Mouse (Mus musculus) limb, embryonic 11.5 days (tissue): ENCODE data around the gene Hist1h1c. TPM values are rescaled to one million over a fixed set of nuclear protein-coding genes. Genes with fewer than 3 reads are reported as not detected.
A peak's percentile ranks its signal among the peaks of the same experiment; 100 is the strongest.
"Not testable (repeated sequence)": the region's sequence is repeated elsewhere in the genome, so short reads cannot be mapped to it uniquely, and the experiment has no call there.

Experiments
- ATAC-seq: fragments of 200-750 bp; cut with Nextera tagmentation; 2 replicates; pipeline ENCODE4 v1.8.0; 2017; ENCODE audit warnings: low read depth; ENCODE audit not compliant: insufficient number of reproducible peaks, low FRiP score, low TSS enrichment
- DNase-seq: peaks from one replicate; pipeline ENCODE4 v3.0.0-alpha.2; 2015; ENCODE audit warnings: low spot score
- H3K27ac ChIP-seq: fragments of 300-500 bp; sonication (generic); replicated peaks from 2 replicates; pipeline ENCODE4 v1.5.1; 2014; ENCODE audit warnings: low read depth, mild to moderate bottlenecking, low read length
- H3K27me3 ChIP-seq: fragments of 300-500 bp; sonication (generic); 2 replicates; pipeline ENCODE4 v1.6.1; 2014; ENCODE audit warnings: mild to moderate bottlenecking, low read length, mixed read lengths; ENCODE audit not compliant: control insufficient read depth, insufficient read depth
- H3K36me3 ChIP-seq: fragments of 300-500 bp; sonication (generic); 2 replicates; pipeline ENCODE4 v1.6.1; 2014; ENCODE audit warnings: mild to moderate bottlenecking, low read length, moderate library complexity, mixed read lengths; ENCODE audit not compliant: control insufficient read depth, insufficient read depth
- H3K4me1 ChIP-seq: fragments of 300-500 bp; sonication (generic); 2 replicates; pipeline ENCODE4 v1.6.1; 2014; ENCODE audit warnings: low read length, mixed read lengths; ENCODE audit not compliant: control insufficient read depth, insufficient read depth
- H3K4me2 ChIP-seq: fragments of 300-500 bp; sonication (generic); 2 replicates; pipeline ENCODE4 v1.6.1; 2014; ENCODE audit warnings: low read depth, mild to moderate bottlenecking, moderate library complexity; ENCODE audit not compliant: severe bottlenecking
- H3K4me3 ChIP-seq: fragments of 300-500 bp; sonication (generic); 2 replicates; pipeline ENCODE4 v1.5.1; 2014; ENCODE audit warnings: low read depth, low read length
- H3K9ac ChIP-seq: fragments of 300-500 bp; sonication (generic); 2 replicates; pipeline ENCODE4 v1.6.1; 2014; ENCODE audit warnings: mild to moderate bottlenecking, low read length
- H3K9me3 ChIP-seq: fragments of 300-500 bp; sonication (generic); 2 replicates; pipeline ENCODE4 v1.6.1; 2016; ENCODE audit warnings: low read length; ENCODE audit not compliant: control insufficient read depth
- WGBS: fragments of 180-500 bp; shearing (Covaris S2); extraction: QIAGEN DNeasy Blood & Tissue Kit; methylation state at CpG from one replicate; pipeline ENCODE4 v1.1.7; 2014; 5-methylcytosine and 5-hydroxymethylcytosine counted together
- polyA plus RNA-seq: library from polyadenylated mRNA; unstranded; fragments of >200 nt; fragmentation: Nextera tagmentation; extraction: Ambion mirVana; gene quantifications from 2 replicates; pipeline ENCODE4 v1.2.1, GENCODE M21; 2014

Hist1h1c gene
- polyA plus RNA-seq, 1 experiment from 2014 or later: 16.6 TPM

DNA sequence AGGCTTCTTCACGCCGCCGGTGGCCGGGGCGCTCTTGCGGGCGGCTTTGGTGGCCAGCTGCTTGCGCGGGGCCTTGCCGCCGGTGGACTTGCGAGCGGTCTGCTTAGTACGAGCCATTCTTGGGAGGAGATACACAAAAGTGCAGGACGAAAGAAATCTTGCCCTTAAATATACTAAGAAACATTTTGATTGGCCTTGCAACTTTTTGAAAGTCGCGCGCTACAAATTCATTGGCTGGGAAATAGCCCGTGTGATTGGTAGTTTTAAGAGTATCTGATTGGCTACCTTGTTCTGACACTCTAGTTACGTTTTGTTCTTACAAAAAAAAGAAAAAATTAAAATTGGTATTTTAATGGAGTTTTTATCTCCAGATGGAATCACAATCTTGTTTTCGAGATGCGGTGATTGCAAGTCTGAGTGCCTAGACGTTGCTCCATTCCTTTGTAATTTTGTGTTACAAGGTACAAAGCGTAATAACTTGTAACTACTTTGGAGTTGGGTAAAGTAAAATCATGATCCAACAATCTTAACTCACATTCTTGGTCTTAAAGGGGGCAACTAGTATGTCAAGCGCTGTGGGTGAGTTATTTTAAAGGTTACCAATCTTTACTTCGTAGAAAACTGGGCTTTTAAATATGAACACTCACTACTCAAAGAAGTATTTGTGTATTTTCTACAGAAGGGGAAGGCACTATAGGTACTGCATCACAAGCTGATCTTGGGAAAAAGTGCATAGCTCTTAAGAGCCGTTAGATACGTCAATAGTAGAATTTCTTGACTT lies 7.0 kb downstream of the Hist1h1c start, which contains the start of gene Hist1h3c:
Gene Hist1h3c (minus strand): TSS at position 222 of the 781 bp plus-strand sequence.
- 1% methylated on average over 23 of the region's 28 CpGs for WGBS
- H3K9me3 ChIP-seq: no peaks in the 10 kb centered on the region
- peak within 1 kb of the TSS; percentile 41 for H3K4me3 ChIP-seq
- peak within 1 kb of the TSS; percentile 78 for H3K9ac ChIP-seq
- peak within 1 kb of the TSS; percentile 64 for H3K4me2 ChIP-seq
- ATAC-seq (peak; percentile 74; the same call in 1 of the 2 replicates), DNase-seq (peak; percentile 84)
- H3K27ac ChIP-seq: peak within 1 kb of the TSS; percentile 99
- H3K4me1 ChIP-seq: no peaks in the 10 kb centered on the region
- no peaks in the 10 kb centered on the region for H3K36me3 ChIP-seq
- no peaks in the 10 kb centered on the region for H3K27me3 ChIP-seq

DNA sequence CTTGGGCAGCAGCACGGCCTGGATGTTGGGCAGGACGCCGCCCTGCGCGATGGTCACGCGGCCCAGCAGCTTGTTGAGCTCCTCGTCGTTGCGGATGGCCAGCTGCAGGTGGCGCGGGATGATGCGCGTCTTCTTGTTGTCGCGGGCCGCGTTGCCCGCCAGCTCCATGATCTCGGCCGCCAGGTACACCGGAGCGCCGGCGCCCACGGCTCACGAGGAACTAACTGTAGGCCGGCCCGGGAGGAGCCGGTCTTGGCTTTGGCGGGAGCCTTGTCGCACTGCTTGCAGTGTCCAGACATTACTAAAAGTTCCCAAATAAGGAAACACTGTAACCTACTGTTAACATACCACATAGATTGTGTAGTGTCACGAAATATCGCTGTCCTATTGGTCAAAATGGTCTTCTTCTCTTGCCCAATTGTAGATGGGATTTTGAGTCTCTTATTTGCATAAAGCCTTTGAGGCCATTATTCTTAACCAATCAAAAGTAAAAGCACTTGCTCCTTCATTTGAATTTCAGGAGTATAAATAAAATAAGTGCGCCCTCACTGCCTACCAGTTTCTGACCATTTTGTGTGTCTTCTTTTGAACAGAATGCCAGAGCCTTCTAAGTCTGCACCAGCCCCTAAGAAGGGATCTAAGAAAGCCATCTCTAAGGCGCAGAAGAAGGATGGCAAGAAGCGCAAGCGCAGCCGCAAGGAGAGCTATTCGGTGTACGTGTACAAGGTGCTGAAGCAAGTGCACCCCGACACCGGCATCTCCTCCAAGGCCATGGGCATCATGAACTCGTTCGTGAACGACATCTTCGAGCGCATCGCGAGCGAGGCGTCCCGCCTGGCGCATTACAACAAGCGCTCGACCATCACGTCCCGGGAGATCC lies 7.8 kb downstream of the Hist1h1c start, which contains the start of gene Hist1h2bb:
Gene Hist1h2bb (plus strand): TSS at position 534 of the 880 bp plus-strand sequence.
- H3K4me1 ChIP-seq, H3K9me3 ChIP-seq, H3K36me3 ChIP-seq, H3K27me3 ChIP-seq: not testable (repeated sequence)
- H3K9ac ChIP-seq: peak within 1 kb of the TSS; percentile 78
- peak; percentile 82 for DNase-seq
- peak within 1 kb of the TSS; percentile 64 for H3K4me2 ChIP-seq
- H3K4me3 ChIP-seq: peak within 1 kb of the TSS; percentile 41
- peak within 1 kb of the TSS; percentile 99 for H3K27ac ChIP-seq
- ATAC-seq: peak; percentile 92
- WGBS: under 1% methylated on average over 39 of the region's 58 CpGs

DNA sequence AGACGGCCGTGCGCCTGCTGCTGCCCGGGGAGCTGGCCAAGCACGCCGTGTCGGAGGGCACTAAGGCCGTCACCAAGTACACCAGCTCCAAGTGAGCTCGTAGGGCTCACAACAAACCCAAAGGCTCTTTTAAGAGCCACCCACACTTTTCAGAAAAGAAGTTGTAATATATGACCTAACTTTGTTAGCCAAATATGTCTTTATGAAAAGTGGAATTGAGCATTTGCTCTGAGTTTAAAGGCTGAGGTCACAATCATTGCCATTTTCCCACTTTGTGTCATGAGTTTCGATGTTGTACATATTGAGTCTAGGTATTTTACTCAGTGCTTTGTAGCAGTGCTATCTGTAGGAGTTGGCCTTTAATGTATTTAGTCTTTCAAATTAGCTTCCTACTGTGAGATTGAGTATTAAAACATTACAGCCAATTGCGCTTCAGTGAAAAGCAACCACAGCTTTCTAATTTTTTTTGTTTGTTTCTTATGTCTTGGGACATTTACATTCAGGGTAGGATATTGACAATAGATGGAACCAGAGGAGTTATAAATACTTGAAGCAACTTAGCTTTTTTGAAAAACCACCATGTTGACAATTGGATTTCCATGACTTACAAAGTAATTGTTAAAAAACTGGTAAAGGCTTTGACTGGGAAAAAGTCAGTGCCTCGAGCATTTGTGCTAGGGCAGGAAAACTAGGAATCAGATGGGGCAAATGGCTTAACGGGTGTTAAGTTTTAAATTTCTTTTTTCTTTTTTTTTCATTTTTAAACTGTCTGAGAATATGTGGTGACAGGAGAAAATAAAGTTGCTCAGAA lies 8.7 kb downstream of the Hist1h1c start:
- ATAC-seq (no peak), DNase-seq (peak; percentile 61)
- Histone ChIP-seq H3K36me3 (no peaks in the 10 kb centered on the region), H3K27me3 (no peaks in the 10 kb centered on the region), H3K4me1 (no peaks in the 10 kb centered on the region), H3K4me2 (peak overlapping the region; percentile 55), H3K27ac (peak overlapping the region; percentile 99), H3K9me3 (no peaks in the 10 kb centered on the region), H3K9ac (peak overlapping the region; percentile 62), H3K4me3 (peak overlapping the region; percentile 28)
- 6% methylated on average over 7 of the region's 13 CpGs for WGBS

DNA sequence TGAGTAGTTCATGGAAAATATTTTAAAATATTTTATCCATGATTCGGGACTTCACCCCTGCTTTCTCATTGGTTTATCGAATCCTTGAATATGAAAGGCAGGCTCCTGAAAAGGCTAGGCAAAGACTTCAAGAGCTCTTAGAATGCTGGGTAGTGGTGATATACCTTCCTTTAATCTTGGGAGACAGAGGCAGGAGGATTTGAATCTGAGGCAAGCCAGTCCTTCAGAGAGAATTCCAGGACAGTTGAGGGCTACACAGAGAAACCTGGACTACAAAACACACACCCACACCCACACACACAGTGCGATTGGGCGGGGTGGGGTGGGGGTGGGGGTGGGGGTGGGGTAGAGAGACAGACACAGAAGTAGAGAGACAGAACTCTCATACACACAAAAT lies 9.3 kb downstream of the Hist1h1c start:
- H3K4me3 ChIP-seq: no peak overlapping the region
- H3K27me3 ChIP-seq: no peaks in the 10 kb centered on the region
- no peaks in the 10 kb centered on the region for H3K36me3 ChIP-seq
- peak overlapping the region; percentile 99 for H3K27ac ChIP-seq
- no peaks in the 10 kb centered on the region for H3K9me3 ChIP-seq
- WGBS: 11% methylated on average over 4 of the region's 4 CpGs
- ATAC-seq (no peak), DNase-seq (no peak)
- H3K4me1 ChIP-seq: no peaks in the 10 kb centered on the region
- H3K9ac ChIP-seq: peak overlapping the region; percentile 62; the same call in 1 of the 2 replicates
- H3K4me2 ChIP-seq: peak overlapping the region; percentile 55

DNA sequence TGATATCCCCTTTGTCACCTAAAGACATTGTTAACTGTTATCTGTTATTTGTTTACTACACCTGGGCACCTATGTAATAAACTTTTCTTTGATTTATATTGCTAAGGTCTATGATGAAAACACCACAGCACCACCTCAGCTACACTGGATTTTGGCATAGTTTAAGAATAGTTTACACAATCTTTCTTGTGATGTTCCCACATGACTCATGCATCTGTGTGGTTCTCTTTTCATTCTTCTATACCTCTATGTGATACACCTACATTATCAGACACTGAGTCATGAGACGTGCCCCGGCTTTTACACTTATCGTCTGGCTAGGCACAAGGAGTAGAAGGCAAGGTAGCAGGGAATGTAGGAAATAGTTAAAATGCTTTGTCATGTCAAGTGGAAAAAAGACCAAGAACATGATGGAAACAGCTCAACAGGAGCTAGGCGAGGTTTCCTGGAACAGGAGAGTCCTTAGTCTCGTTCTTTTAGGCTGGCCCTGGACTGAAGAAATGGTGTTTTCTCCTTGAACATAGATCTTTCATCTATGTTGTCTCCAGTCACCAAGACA lies 11.0 kb downstream of the Hist1h1c start:
- 87% methylated on average over 5 of the region's 5 CpGs for WGBS
- DNase-seq (no peak), ATAC-seq (no peak)
- Histone ChIP-seq H3K27me3 (no peaks in the 10 kb centered on the region), H3K36me3 (no peaks in the 10 kb centered on the region), H3K4me1 (peaks cover 3% of the 10 kb centered on the region; the same call in 1 of the 2 replicates), H3K9ac (no peak overlapping the region), H3K9me3 (no peaks in the 10 kb centered on the region), H3K4me2 (no peak overlapping the region), H3K27ac (peak overlapping the region; percentile 79), H3K4me3 (no peak overlapping the region)

DNA sequence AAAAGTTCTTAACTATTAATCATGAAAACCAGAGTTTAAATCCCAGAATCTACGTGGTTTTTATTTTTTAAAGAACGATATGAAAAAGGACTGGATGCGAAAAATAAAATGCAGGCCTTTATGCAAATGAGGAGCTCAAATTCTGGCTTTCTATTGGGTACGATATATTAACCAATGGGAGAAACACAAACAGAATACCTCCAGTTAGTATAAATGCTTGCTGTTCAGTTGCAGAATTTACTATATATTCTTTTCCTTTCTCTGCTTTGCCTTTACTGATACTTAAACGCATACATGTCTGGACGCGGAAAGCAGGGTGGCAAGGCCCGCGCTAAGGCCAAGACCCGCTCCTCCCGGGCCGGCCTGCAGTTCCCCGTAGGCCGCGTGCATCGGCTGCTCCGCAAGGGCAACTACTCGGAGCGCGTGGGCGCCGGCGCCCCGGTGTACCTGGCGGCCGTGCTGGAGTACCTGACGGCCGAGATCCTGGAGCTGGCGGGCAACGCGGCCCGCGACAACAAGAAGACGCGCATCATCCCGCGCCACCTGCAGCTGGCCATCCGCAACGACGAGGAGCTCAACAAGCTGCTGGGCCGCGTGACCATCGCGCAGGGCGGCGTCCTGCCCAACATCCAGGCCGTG lies 12.3 kb downstream of the Hist1h1c start, which contains the start of gene Hist1h2ab:
Gene Hist1h2ab (plus strand): TSS at position 288 of the 639 bp plus-strand sequence.
- H3K36me3 ChIP-seq, H3K9me3 ChIP-seq, H3K27me3 ChIP-seq, H3K4me1 ChIP-seq: not testable (repeated sequence)
- H3K4me3 ChIP-seq: peak within 1 kb of the TSS; percentile 38
- WGBS: 3% methylated on average over 26 of the region's 47 CpGs
- peak within 1 kb of the TSS; percentile 96 for H3K27ac ChIP-seq
- H3K4me2 ChIP-seq: peak within 1 kb of the TSS; percentile 57
- peak within 1 kb of the TSS; percentile 68 for H3K9ac ChIP-seq
- ATAC-seq (peak; percentile 50; the same call in 1 of the 2 replicates), DNase-seq (peak; percentile 84)

DNA sequence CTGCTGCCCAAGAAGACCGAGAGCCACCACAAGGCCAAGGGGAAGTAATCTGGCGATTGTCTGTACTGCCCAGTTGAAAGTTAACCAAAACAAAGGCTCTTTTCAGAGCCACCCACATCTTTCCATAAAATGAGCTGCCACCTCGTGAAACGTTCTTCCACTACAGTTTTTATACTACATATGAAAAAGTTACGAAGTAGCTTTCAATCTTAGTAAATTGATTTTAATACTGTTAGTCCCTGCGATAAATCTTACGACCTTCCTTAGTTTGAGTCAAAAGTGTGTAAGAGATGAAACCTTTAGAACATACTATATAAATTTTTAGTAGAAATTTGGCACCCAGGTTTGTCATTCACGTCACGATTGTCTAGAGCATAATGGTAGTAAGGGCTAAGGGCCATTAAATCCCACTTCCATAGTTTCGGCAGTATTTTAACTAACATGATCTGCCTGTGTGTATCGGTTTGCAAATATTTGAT lies 12.9 kb downstream of the Hist1h1c start:
- peak overlapping the region; percentile 38 for H3K4me3 ChIP-seq
- no peaks in the 10 kb centered on the region for H3K9me3 ChIP-seq
- H3K4me2 ChIP-seq: peak overlapping the region; percentile 57
- peak overlapping the region; percentile 68 for H3K9ac ChIP-seq
- peaks cover 3% of the 10 kb centered on the region; the same call in 1 of the 2 replicates for H3K4me1 ChIP-seq
- no peaks in the 10 kb centered on the region for H3K27me3 ChIP-seq
- ATAC-seq (no peak; the same call in 1 of the 2 replicates), DNase-seq (peak; percentile 62)
- WGBS: 1% methylated on average over 11 of the region's 11 CpGs
- no peaks in the 10 kb centered on the region for H3K36me3 ChIP-seq
- H3K27ac ChIP-seq: peak overlapping the region; percentile 96
